In genomic region chr14:121371911-121372820, GRCm38 (mm10) we compare ENCODE assay signal across 10 mouse cellular contexts. TPM values are rescaled to one million over a fixed set of nuclear protein-coding genes. Genes with fewer than 3 reads are reported as not detected.
A peak's percentile ranks its signal among the peaks of the same experiment; 100 is the strongest.
DNase-seq lines count a peak whose midpoint lies in the region; ATAC-seq and TF ChIP-seq lines count a peak whose summit lies in the region.
"Had no signal": no experiment of that assay in that cellular context is flagged by ENCODE, and none has a peak within 500 bp of the region (broad histone marks: within the 10 kb centered on the region; RNA-seq: fewer than 3 reads in every experiment).

No protein-coding gene starts in this region.

- H3K9me3 ChIP-seq in embryonic facial prominence, embryonic 13.5 days = no peaks in the 10 kb centered on the region
- H3K9me3 ChIP-seq in embryonic facial prominence, embryonic 10.5 days = no peaks in the 10 kb centered on the region
- H3K9me3 ChIP-seq in liver, embryonic 16.5 days (replicated peaks; ENCODE audit: control insufficient read depth, low read length) = no peaks in the 10 kb centered on the region

- H3K36me3 ChIP-seq in embryonic facial prominence, embryonic 13.5 days = no peaks in the 10 kb centered on the region; the same call in 1 of the 2 replicates
- peaks cover 46% of the 10 kb centered on the region for H3K36me3 ChIP-seq in embryonic facial prominence, embryonic 10.5 days (replicated peaks)
- peaks cover 6% of the 10 kb centered on the region for H3K36me3 ChIP-seq in liver, embryonic 16.5 days (ENCODE audit: control insufficient read depth, insufficient read depth)

- TF ChIP-seq POLR2A in bone marrow macrophage, adult 2 months (IDR thresholded peaks at IDR 0.05; ENCODE audit: borderline replicate concordance, low read depth, low read length) = no peak

- H3K4me2 ChIP-seq in embryonic facial prominence, embryonic 13.5 days = no peak overlapping the region
- no peak overlapping the region for H3K4me2 ChIP-seq in liver, embryonic 16.5 days (ENCODE audit: low read depth, low read length)

- peak overlapping the region; percentile 19; the same call in 1 of the 2 replicates for H3K27ac ChIP-seq in embryonic facial prominence, embryonic 13.5 days
- no peak overlapping the region for H3K27ac ChIP-seq in embryonic facial prominence, embryonic 10.5 days (replicated peaks)
- H3K27ac ChIP-seq in bone marrow macrophage, adult 2 months (ENCODE audit: insufficient read depth, low read depth, low read length) = peak overlapping the region; percentile 69
- peak overlapping the region; percentile 36 for H3K27ac ChIP-seq in liver, embryonic 16.5 days (ENCODE audit: low read length)

- ATAC-seq in embryonic facial prominence, embryonic 13.5 days (ENCODE audit: insufficient number of reproducible peaks, insufficient read depth, low FRiP score, low TSS enrichment, low read depth) = no peak
- no peak for ATAC-seq in liver, embryonic 16.5 days (ENCODE audit: low read depth)

- no peak overlapping the region for H3K9ac ChIP-seq in embryonic facial prominence, embryonic 13.5 days
- H3K9ac ChIP-seq in liver, embryonic 16.5 days (ENCODE audit: low read depth, low read length) = no peak overlapping the region

- H3K4me3 ChIP-seq in embryonic facial prominence, embryonic 13.5 days = no peak overlapping the region
- H3K4me3 ChIP-seq in embryonic facial prominence, embryonic 10.5 days = no peak overlapping the region
- no peak overlapping the region for H3K4me3 ChIP-seq in bone marrow macrophage, adult 2 months (ENCODE audit: insufficient read depth, low read length)
- no peak overlapping the region for H3K4me3 ChIP-seq in liver, embryonic 16.5 days (ENCODE audit: low read depth, low read length)

- no peak for DNase-seq in embryonic facial prominence, embryonic 10.5 days (ENCODE audit: low spot score)
- peak; percentile 86 for DNase-seq in 3T3-L1 (ENCODE audit: low read depth, low spot score)
- no peak for DNase-seq in testis, postnatal 10 days (ENCODE audit: low spot score)
- no peak for DNase-seq in urinary bladder, adult 18-20 months (ENCODE audit: low spot score in 2 of 2)
- DNase-seq in ovary, postnatal 10 days (ENCODE audit: low spot score) = no peak
- DNase-seq: cerebellum, adult 18-20 months; kidney, adult 2 months had no signal

- no peaks in the 10 kb centered on the region for H3K27me3 ChIP-seq in embryonic facial prominence, embryonic 13.5 days
- no peaks in the 10 kb centered on the region for H3K27me3 ChIP-seq in embryonic facial prominence, embryonic 10.5 days (replicated peaks; ENCODE audit: low read depth, poor library complexity, severe bottlenecking)
- no peaks in the 10 kb centered on the region for H3K27me3 ChIP-seq in liver, embryonic 16.5 days (ENCODE audit: control insufficient read depth, insufficient read depth, low read depth, low read length)

- 62% methylated on average over 5 of the region's 5 CpGs for WGBS in embryonic facial prominence, embryonic 13.5 days
- WGBS in embryonic facial prominence, embryonic 10.5 days = 87% methylated on average over 5 of the region's 5 CpGs
- 27% methylated on average over 5 of the region's 5 CpGs for WGBS in liver, embryonic 16.5 days (ENCODE audit: insufficient replicate concordance)

- peaks cover 88% of the 10 kb centered on the region for H3K4me1 ChIP-seq in embryonic facial prominence, embryonic 13.5 days
- peaks cover 58% of the 10 kb centered on the region for H3K4me1 ChIP-seq in embryonic facial prominence, embryonic 10.5 days
- H3K4me1 ChIP-seq in bone marrow macrophage, adult 2 months (ENCODE audit: control insufficient read depth, insufficient read depth, low read length) = peaks cover 87% of the 10 kb centered on the region
- H3K4me1 ChIP-seq in liver, embryonic 16.5 days (ENCODE audit: control insufficient read depth, low read depth, low read length) = peaks cover 85% of the 10 kb centered on the region

- TF ChIP-seq CTCF in bone marrow macrophage, adult 2 months (IDR thresholded peaks at IDR 0.05; ENCODE audit: low read depth, low read length) = no peak

RNA-seq across cellular contexts. Expression of gene Stk24, which starts 7.6 kb away (rescaled TPM):
- 39.0 and 41.2 TPM in 2 replicates for polyA plus RNA-seq in embryonic facial prominence, embryonic 13.5 days (2015; fragmentation: Nextera tagmentation; extraction: Ambion mirVana)
- polyA plus RNA-seq in embryonic facial prominence, embryonic 10.5 days (2016; fragmentation: Nextera tagmentation; extraction: Ambion mirVana) = 39.9 and 43.0 TPM in 2 replicates
- 97.7 and 101 TPM in 2 replicates for polyA plus RNA-seq in bone marrow macrophage, adult 2 months (2012; ENCODE audit: insufficient read depth, insufficient read length, missing spikeins)
- 24.3 and 26.1 TPM in 2 replicates for polyA plus RNA-seq in liver, embryonic 16.5 days (2015; fragmentation: Nextera tagmentation; extraction: Ambion mirVana)
